8 mouse cellular contexts compared by ENCODE assay signal in genomic region chr8:114440205-114440589, GRCm38 (mm10). TPM values are rescaled to one million over a fixed set of nuclear protein-coding genes. Genes with fewer than 3 reads are reported as not detected.
DNase-seq lines count a peak whose midpoint lies in the region; ATAC-seq and TF ChIP-seq lines count a peak whose summit lies in the region.

No protein-coding gene starts in this region.

- peak overlapping the region; percentile 61 for H3K9ac ChIP-seq in forebrain, embryonic 12.5 days
- H3K9ac ChIP-seq in liver, embryonic 16.5 days (ENCODE audit: low read depth, low read length), result peak overlapping the region; percentile 82

- DNase-seq in heart, embryonic 10.5 days (ENCODE audit: low spot score), result no peak
- DNase-seq in heart, adult 9 months (ENCODE audit: low spot score in 2 of 2), result no peak
- no peak for DNase-seq in left cerebral cortex, postnatal 14 days (ENCODE audit: low spot score in 2 of 2)
- DNase-seq in cerebellum, postnatal 14 days, result no peak
- DNase-seq in natural killer cell, adult 2 months (ENCODE audit: low spot score in 2 of 2), result no peak

- peaks cover 10% of the 10 kb centered on the region for H3K4me1 ChIP-seq in heart, embryonic 10.5 days
- peaks cover 17% of the 10 kb centered on the region for H3K4me1 ChIP-seq in E14TG2a.4 (replicated peaks; ENCODE audit: low read depth, low read length)
- H3K4me1 ChIP-seq in forebrain, embryonic 12.5 days, result peaks cover 10% of the 10 kb centered on the region
- H3K4me1 ChIP-seq in liver, embryonic 16.5 days (ENCODE audit: control insufficient read depth, low read depth, low read length), result peaks cover 15% of the 10 kb centered on the region

- no peaks in the 10 kb centered on the region for H3K9me3 ChIP-seq in heart, embryonic 10.5 days
- H3K9me3 ChIP-seq in E14TG2a.4 (ENCODE audit: low read length), result no peaks in the 10 kb centered on the region
- no peaks in the 10 kb centered on the region for H3K9me3 ChIP-seq in forebrain, embryonic 12.5 days
- no peaks in the 10 kb centered on the region for H3K9me3 ChIP-seq in liver, embryonic 16.5 days (replicated peaks; ENCODE audit: control insufficient read depth, low read length)

- H3K27me3 ChIP-seq in heart, embryonic 10.5 days (ENCODE audit: insufficient read depth, poor library complexity, severe bottlenecking), result no peaks in the 10 kb centered on the region
- no peaks in the 10 kb centered on the region for H3K27me3 ChIP-seq in E14TG2a.4 (ENCODE audit: insufficient read depth, low read length)
- no peaks in the 10 kb centered on the region for H3K27me3 ChIP-seq in forebrain, embryonic 12.5 days
- no peaks in the 10 kb centered on the region for H3K27me3 ChIP-seq in liver, embryonic 16.5 days (ENCODE audit: control insufficient read depth, insufficient read depth, low read depth, low read length)

- no peak for ATAC-seq in forebrain, embryonic 12.5 days (ENCODE audit: low FRiP score)
- ATAC-seq in liver, embryonic 16.5 days (ENCODE audit: low read depth), result no peak

- peak overlapping the region; percentile 83 for H3K4me3 ChIP-seq in heart, embryonic 10.5 days
- H3K4me3 ChIP-seq in E14TG2a.4 (replicated peaks; ENCODE audit: low read length), result peak overlapping the region; percentile 97
- H3K4me3 ChIP-seq in forebrain, embryonic 12.5 days (replicated peaks), result peak overlapping the region; percentile 59
- peak overlapping the region; percentile 85 for H3K4me3 ChIP-seq in liver, embryonic 16.5 days (ENCODE audit: low read depth, low read length)

- WGBS in heart, embryonic 10.5 days, result 25% methylated on average over 5 of the region's 5 CpGs
- whole genome bisulfite sequencing in forebrain, embryonic 12.5 days, result 18% methylated on average over 5 of the region's 5 CpGs
- 10% methylated on average over 5 of the region's 5 CpGs for WGBS in liver, embryonic 16.5 days (ENCODE audit: insufficient replicate concordance)

- no peak; the same call in 1 of the 2 replicates for TF ChIP-seq CTCF in E14TG2a.4 (conservative IDR thresholded peaks at IDR 0.05; ENCODE audit: low read length)

- H3K36me3 ChIP-seq in heart, embryonic 10.5 days, result no peaks in the 10 kb centered on the region
- H3K36me3 ChIP-seq in E14TG2a.4 (ENCODE audit: insufficient read depth, low read length), result peaks cover 9% of the 10 kb centered on the region
- no peaks in the 10 kb centered on the region for H3K36me3 ChIP-seq in forebrain, embryonic 12.5 days (replicated peaks)
- no peaks in the 10 kb centered on the region for H3K36me3 ChIP-seq in liver, embryonic 16.5 days (ENCODE audit: control insufficient read depth, insufficient read depth)

- peak overlapping the region; percentile 91 for H3K27ac ChIP-seq in heart, embryonic 10.5 days
- H3K27ac ChIP-seq in forebrain, embryonic 12.5 days, result peak overlapping the region; percentile 78; the same call in 1 of the 2 replicates
- no peak overlapping the region for H3K27ac ChIP-seq in liver, embryonic 16.5 days (ENCODE audit: low read length)

- peak overlapping the region; percentile 71 for H3K4me2 ChIP-seq in forebrain, embryonic 12.5 days
- peak overlapping the region; percentile 97 for H3K4me2 ChIP-seq in liver, embryonic 16.5 days (ENCODE audit: low read depth, low read length)

- intact Hi-C loops in left cerebral cortex, postnatal 14 days (cut with DNase I), result no loop called here

RNA-seq across cellular contexts. Expression of gene Wwox, which starts 0.7 kb away (rescaled TPM):
- polyA plus RNA-seq in heart, embryonic 10.5 days (2016; fragmentation: Nextera tagmentation; extraction: Ambion mirVana), result 9.8 and 10.3 TPM in 2 replicates
- polyA plus RNA-seq in forebrain, embryonic 12.5 days (2016; fragmentation: Nextera tagmentation; extraction: Ambion mirVana), result 12.7 and 14.3 TPM in 2 replicates
- polyA plus RNA-seq in liver, embryonic 16.5 days (2015; fragmentation: Nextera tagmentation; extraction: Ambion mirVana), result 3.4 and 3.5 TPM in 2 replicates
- 10 to 100 TPM; 11.9 to 12.0 TPM for total RNA-seq in left cerebral cortex, postnatal 14 days (2021)

RNA-seq across cellular contexts. Expression of gene Clec3a, which starts 22.3 kb away (rescaled TPM):
- polyA plus RNA-seq in heart, embryonic 10.5 days (2016; fragmentation: Nextera tagmentation; extraction: Ambion mirVana), result not detected in 2 replicates
- polyA plus RNA-seq in forebrain, embryonic 12.5 days (2016; fragmentation: Nextera tagmentation; extraction: Ambion mirVana), result not detected in 2 replicates
- polyA plus RNA-seq in liver, embryonic 16.5 days (2015; fragmentation: Nextera tagmentation; extraction: Ambion mirVana), result not detected in 2 replicates
- not detected for total RNA-seq in left cerebral cortex, postnatal 14 days (2021)
